Mouse (Mus musculus) bone marrow, adult 2 months (tissue): ENCODE measurements around the gene Rab3c. TPM values are rescaled to one million over a fixed set of nuclear protein-coding genes. Genes with fewer than 3 reads are reported as not detected.

ENCODE experiments used
- H3K27ac ChIP-seq: fragments of 200-500 bp; 2 replicates; pipeline ENCODE4 v1.5.1; 2012; ENCODE audit warnings: low read depth, mild to moderate bottlenecking, control low read depth, inconsistent platforms, low read length; ENCODE audit not compliant: control insufficient read depth, poor library complexity, insufficient read depth
- H3K4me1 ChIP-seq: fragments of 200-500 bp; 2 replicates; pipeline ENCODE4 v1.6.1; 2011; ENCODE audit warnings: low read length; ENCODE audit not compliant: control insufficient read depth, insufficient read depth
- H3K4me3 ChIP-seq: fragments of 200-500 bp; replicated peaks from 2 replicates; pipeline ENCODE3; 2011; ENCODE audit warnings: mild to moderate bottlenecking, low read depth, low read length, control low read depth; ENCODE audit not compliant: control insufficient read depth
- CTCF ChIP-seq: fragments of 200-500 bp; IDR thresholded peaks from 2 replicates; pipeline ENCODE4 v1.5.1; 2011; ENCODE audit warnings: low read length, control low read depth; ENCODE audit not compliant: control insufficient read depth, insufficient read depth
- POLR2A ChIP-seq: fragments of 200-500 bp; IDR thresholded peaks from 2 replicates; pipeline ENCODE4 v1.6.1; 2011; ENCODE audit warnings: low read depth, mild to moderate bottlenecking, control low read depth, low read length, borderline replicate concordance; ENCODE audit not compliant: control insufficient read depth
- WGBS: fragments of 180-500 bp; shearing (Covaris S2); methylation state at CpG from one replicate; pipeline ENCODE4 v1.1.7; 2018; 5-methylcytosine and 5-hydroxymethylcytosine counted together
- polyA plus RNA-seq: library from polyadenylated mRNA; stranded (reverse); fragments of >200 nt; gene quantifications from 2 replicates; pipeline ENCODE4 v1.2.4, GENCODE M21; 2011; ENCODE audit warnings: low replicate concordance; ENCODE audit not compliant: missing spikeins, insufficient read depth, insufficient read length

Rab3c gene
- polyA plus RNA-seq, 1 experiment = 1.7 TPM

GRCm38 (mm10) chr13:110093720-110094685 is 186.8 kb downstream of the Rab3c start:
- WGBS = 73% methylated on average over 17 of the region's 17 CpGs
- no peak for TF ChIP-seq POLR2A
- no peak for TF ChIP-seq CTCF
- Histone ChIP-seq H3K4me3 (no peak overlapping the region), H3K27ac (no peak overlapping the region), H3K4me1 (no peaks in the 10 kb centered on the region)

- H3K4me3 ChIP-seq = no peak overlapping the region
- WGBS = 87% methylated on average over 8 of the region's 8 CpGs
- H3K4me1 ChIP-seq = no peaks in the 10 kb centered on the region
- no peak overlapping the region for H3K27ac ChIP-seq
- TF ChIP-seq POLR2A = no peak
- no peak for TF ChIP-seq CTCF
These were observed 196.8 kb downstream of the Rab3c start for GRCm38 (mm10) chr13:110083961-110084360.

DNA sequence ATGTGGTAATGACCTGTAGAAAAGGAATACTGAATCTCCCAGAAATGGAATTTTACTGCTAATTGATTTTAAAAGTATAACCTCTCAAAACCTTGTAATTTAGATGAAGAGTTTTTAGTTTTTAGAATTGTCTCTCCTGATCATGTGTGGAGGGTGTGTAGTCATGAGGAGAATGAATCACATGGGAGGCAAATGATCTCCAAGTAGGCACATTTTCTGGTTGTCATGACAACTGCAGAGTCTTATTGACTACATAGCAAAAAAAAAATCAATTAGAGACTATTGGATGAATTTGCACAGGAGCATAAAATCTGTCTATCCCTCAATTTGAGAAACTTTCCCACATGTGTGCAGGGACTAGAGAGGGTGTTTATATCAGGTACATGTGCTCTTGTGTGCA is 199.6 kb downstream of the Rab3c start:
- TF ChIP-seq CTCF (no peak), POLR2A (no peak)
- H3K27ac ChIP-seq = no peak overlapping the region
- no peak overlapping the region for H3K4me3 ChIP-seq
- H3K4me1 ChIP-seq = no peaks in the 10 kb centered on the region

- TF ChIP-seq POLR2A = no peak
- TF ChIP-seq CTCF = no peak
- WGBS = 87% methylated on average over 9 of the region's 9 CpGs
- H3K4me1 ChIP-seq = no peaks in the 10 kb centered on the region
- H3K4me3 ChIP-seq = no peak overlapping the region
- no peak overlapping the region for H3K27ac ChIP-seq
These were observed 205.2 kb downstream of the Rab3c start for GRCm38 (mm10) chr13:110075587-110075986.

DNA sequence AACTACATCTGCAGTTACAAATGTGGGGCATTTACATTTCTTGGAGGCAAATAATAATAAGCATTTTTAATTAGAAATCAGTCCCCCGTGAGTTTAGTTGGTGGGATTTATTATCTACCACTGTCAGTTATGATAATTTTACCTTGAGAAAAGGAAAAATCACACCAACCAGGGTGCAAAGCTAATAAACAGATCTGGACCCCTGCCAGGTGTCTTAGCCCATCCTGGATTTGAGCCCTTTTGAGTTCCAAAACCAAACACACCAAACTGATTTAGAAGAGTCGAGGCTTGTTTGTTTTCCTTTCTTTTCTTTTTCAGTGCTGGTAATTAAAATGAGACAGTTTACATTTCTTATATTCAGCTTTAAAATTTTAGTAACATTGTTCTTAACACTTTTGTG is 206.6 kb downstream of the Rab3c start:
- Histone ChIP-seq H3K4me3 (no peak overlapping the region), H3K27ac (no peak overlapping the region), H3K4me1 (no peaks in the 10 kb centered on the region)
- TF ChIP-seq CTCF (no peak), POLR2A (no peak)
- WGBS = 73% methylated on average over 2 of the region's 2 CpGs

DNA sequence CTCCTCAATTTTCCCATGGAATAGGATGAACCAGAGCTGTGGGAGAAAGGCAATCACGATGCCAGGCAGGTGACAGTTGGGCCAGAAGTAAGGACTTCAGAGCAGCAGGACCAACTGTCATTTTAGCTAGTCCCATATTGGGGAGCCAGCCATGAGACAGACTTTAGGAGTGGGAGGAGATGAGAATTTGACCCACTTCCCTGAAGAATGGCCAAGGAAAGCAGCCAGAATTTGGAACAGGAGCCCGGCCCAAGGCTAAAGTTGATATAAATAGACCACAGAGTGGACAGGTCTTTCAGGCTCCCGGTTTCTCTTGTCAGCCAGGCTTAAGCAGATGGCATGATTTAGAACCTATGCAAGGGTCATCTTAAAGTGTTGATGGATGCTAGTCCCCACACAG is 213.6 kb downstream of the Rab3c start:
- H3K4me1 ChIP-seq = no peaks in the 10 kb centered on the region
- no peak overlapping the region for H3K27ac ChIP-seq
- TF ChIP-seq CTCF (no peak), POLR2A (no peak)
- WGBS = 71% methylated on average over 3 of the region's 3 CpGs
- no peak overlapping the region for H3K4me3 ChIP-seq

GRCm38 (mm10) chr13:110066674-110067073 is 214.1 kb downstream of the Rab3c start:
- TF ChIP-seq POLR2A (no peak), CTCF (no peak)
- 69% methylated on average over 2 of the region's 2 CpGs for WGBS
- H3K4me1 ChIP-seq = no peaks in the 10 kb centered on the region
- no peak overlapping the region for H3K4me3 ChIP-seq
- H3K27ac ChIP-seq = no peak overlapping the region

DNA sequence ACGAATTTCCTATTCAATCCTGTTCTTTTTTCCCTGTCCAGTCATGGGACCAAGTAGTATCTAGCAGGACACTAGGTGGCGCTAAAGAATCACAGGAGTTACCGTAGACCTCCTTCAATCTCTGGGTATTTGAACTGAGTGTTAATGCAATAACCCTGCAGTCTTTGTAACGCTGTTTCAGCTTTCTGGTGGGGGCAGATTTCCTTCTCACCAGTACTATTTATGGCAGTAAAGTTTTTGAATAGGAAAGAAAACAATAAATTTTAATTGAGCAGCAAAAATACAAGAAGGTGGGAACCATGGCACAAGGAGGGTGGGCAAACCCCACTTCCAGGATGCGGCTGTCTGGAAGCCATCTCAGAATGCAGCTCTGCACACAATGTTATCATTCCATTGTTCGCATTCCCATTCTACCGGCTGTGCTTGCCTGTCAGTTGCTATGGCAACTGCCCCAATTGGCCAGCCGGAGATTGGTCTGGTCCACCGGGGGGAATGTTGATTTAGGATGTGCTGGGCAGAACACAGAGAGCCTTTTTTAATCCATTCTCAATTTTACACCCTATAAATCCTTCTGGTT is 217.9 kb downstream of the Rab3c start:
- TF ChIP-seq POLR2A (no peak), CTCF (peak; percentile 44; the same call in 1 of the 2 replicates)
- WGBS = 26% methylated on average over 9 of the region's 9 CpGs
- Histone ChIP-seq H3K4me3 (no peak overlapping the region), H3K4me1 (no peaks in the 10 kb centered on the region), H3K27ac (no peak overlapping the region)
